Mouse (Mus musculus): Measurements from ENCODE around the gene Clip2. TPM values are rescaled to one million over a fixed set of nuclear protein-coding genes. Genes with fewer than 3 reads are reported as not detected.

Gene Clip2
- polyA plus RNA-seq, 1 experiment from 2014 or later, result 11.4 TPM

- peaks cover 5% of the 10 kb centered on the region; the same call in 1 of the 2 replicates for H3K9me3 ChIP-seq
- no peak overlapping the region for H3K27ac ChIP-seq (replicated peaks)
- no peak overlapping the region for H3K4me3 ChIP-seq
- peaks cover 12% of the 10 kb centered on the region for H3K4me1 ChIP-seq
- H3K27me3 ChIP-seq, result no peaks in the 10 kb centered on the region
- ATAC-seq (ENCODE audit: low FRiP score, low read depth), result peak; percentile 19; the same call in 1 of the 2 replicates
- H3K9ac ChIP-seq (replicated peaks), result no peak overlapping the region
- peaks cover 62% of the 10 kb centered on the region for H3K36me3 ChIP-seq
- WGBS, result 85% methylated on average over 10 of the region's 10 CpGs
- H3K4me2 ChIP-seq (replicated peaks), result no peak overlapping the region
Measured at GRCm38 (mm10) chr5:134445895-134446294, 106.3 kb downstream of the Clip2 start.

DNA sequence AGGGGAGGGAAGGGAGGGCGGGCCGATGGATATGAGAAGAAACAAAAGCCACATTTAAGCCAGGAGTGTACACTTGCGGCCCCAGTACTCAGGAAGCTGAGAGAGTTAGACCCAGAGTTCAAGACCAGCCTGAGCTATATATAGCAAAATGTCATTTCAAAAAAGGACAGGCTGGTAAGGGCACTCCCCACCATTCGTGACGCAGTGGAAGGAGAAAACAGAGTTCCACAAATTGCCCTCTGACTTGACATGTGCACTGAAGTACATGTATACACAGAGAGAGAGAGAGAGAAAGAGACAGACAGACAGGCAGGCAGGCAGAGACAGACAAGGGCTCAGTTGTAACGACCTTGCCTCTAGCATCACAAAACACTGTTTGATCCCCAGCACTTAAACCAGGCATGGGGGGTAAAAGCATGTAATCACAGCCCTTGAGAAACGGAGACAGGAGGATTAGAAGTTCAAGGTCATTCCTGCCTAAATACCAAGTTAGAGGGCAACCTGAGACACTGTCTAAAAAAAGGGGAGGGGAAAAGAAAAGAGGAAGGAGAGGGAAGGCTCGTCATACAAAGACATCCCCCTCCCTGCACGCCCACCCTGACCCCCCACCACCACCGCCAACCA lies 106.9 kb downstream of the Clip2 start:
- no peak overlapping the region for H3K9ac ChIP-seq (replicated peaks)
- WGBS, result 74% methylated on average over 10 of the region's 10 CpGs
- H3K27me3 ChIP-seq, result no peaks in the 10 kb centered on the region
- no peak overlapping the region for H3K4me3 ChIP-seq
- no peak for ATAC-seq (ENCODE audit: low FRiP score, low read depth)
- no peak overlapping the region for H3K4me2 ChIP-seq (replicated peaks)
- H3K9me3 ChIP-seq, result peaks cover 8% of the 10 kb centered on the region; the same call in 1 of the 2 replicates
- peaks cover 12% of the 10 kb centered on the region for H3K4me1 ChIP-seq
- no peak overlapping the region for H3K27ac ChIP-seq (replicated peaks)
- H3K36me3 ChIP-seq, result peaks cover 63% of the 10 kb centered on the region

GRCm38 (mm10) chr5:134444473-134444872 lies 107.8 kb downstream of the Clip2 start:
- WGBS, result 95% methylated on average over 7 of the region's 7 CpGs
- Histone ChIP-seq H3K9ac (replicated peaks) (no peak overlapping the region), H3K27ac (replicated peaks) (no peak overlapping the region), H3K36me3 (peaks cover 68% of the 10 kb centered on the region), H3K27me3 (no peaks in the 10 kb centered on the region), H3K4me3 (no peak overlapping the region), H3K4me1 (peaks cover 12% of the 10 kb centered on the region), H3K9me3 (peaks cover 8% of the 10 kb centered on the region; the same call in 1 of the 2 replicates), H3K4me2 (replicated peaks) (no peak overlapping the region)
- no peak for ATAC-seq (ENCODE audit: low FRiP score, low read depth)

- H3K9ac ChIP-seq (replicated peaks), result no peak overlapping the region
- peaks cover 59% of the 10 kb centered on the region for H3K36me3 ChIP-seq
- no peak overlapping the region for H3K27ac ChIP-seq (replicated peaks)
- no peak overlapping the region for H3K4me3 ChIP-seq
- H3K4me2 ChIP-seq (replicated peaks), result no peak overlapping the region
- H3K9me3 ChIP-seq, result peaks cover 8% of the 10 kb centered on the region; the same call in 1 of the 2 replicates
- no peaks in the 10 kb centered on the region for H3K27me3 ChIP-seq
- 94% methylated on average over 3 of the region's 3 CpGs for WGBS
- ATAC-seq (ENCODE audit: low FRiP score, low read depth), result no peak
- peaks cover 21% of the 10 kb centered on the region for H3K4me1 ChIP-seq
Measured at GRCm38 (mm10) chr5:134442066-134442465, 110.2 kb downstream of the Clip2 start.

DNA sequence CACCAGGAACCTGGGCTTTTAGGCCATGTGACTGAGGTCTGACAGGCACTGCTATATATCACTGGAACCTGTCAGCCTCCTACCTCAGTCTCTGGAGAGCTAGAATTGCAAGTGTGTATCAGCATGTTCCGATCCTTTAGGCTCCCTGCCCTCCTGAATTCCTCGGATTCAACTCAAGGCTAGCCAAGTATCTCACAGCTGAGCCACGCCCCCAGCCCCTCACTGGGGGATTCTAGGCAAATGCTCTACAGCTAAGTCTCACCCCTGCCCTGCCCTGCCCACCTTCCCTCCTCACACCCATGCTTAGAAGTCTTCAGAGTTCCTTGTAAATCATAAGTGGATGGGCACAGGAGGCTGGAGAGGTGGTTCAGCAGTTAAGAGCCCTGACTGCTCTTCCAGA lies 111.1 kb downstream of the Clip2 start:
- Histone ChIP-seq H3K27ac (replicated peaks) (no peak overlapping the region), H3K4me1 (peaks cover 27% of the 10 kb centered on the region), H3K9me3 (peaks cover 8% of the 10 kb centered on the region; the same call in 1 of the 2 replicates), H3K9ac (replicated peaks) (no peak overlapping the region), H3K27me3 (no peaks in the 10 kb centered on the region), H3K36me3 (peaks cover 56% of the 10 kb centered on the region), H3K4me3 (no peak overlapping the region), H3K4me2 (replicated peaks) (no peak overlapping the region)
- WGBS, result 91% methylated on average over 3 of the region's 3 CpGs
- no peak for ATAC-seq (ENCODE audit: low FRiP score, low read depth)

DNA sequence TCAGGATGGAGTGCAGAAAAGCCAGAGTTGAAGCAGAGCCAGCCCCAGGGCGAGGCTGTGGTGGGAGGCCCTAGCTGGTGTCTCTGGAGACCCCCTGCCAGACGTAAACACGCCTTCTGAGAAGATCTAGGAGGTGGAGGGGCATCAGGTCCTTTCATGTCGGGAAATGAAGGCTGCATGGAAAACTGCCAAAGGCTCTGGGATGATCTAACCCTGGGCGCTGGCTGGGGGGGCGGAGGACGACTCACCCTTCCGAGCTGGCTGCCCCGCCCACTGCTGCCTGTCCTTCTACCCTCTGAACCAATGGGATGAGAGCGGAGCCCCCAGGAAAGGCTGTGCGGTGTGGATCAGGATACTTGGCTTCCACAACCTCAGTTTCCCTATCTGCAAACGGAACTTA lies 112.1 kb downstream of the Clip2 start:
- no peak overlapping the region for H3K27ac ChIP-seq (replicated peaks)
- WGBS, result 90% methylated on average over 12 of the region's 12 CpGs
- H3K9ac ChIP-seq (replicated peaks), result no peak overlapping the region
- H3K27me3 ChIP-seq, result no peaks in the 10 kb centered on the region
- H3K4me1 ChIP-seq, result peaks cover 24% of the 10 kb centered on the region; the same call in 1 of the 2 replicates
- H3K4me2 ChIP-seq (replicated peaks), result no peak overlapping the region
- H3K36me3 ChIP-seq, result peaks cover 56% of the 10 kb centered on the region
- no peak overlapping the region for H3K4me3 ChIP-seq
- no peak for ATAC-seq (ENCODE audit: low FRiP score, low read depth)
- H3K9me3 ChIP-seq, result peaks cover 8% of the 10 kb centered on the region; the same call in 1 of the 2 replicates

GRCm38 (mm10) chr5:134439481-134439880 lies 112.8 kb downstream of the Clip2 start:
- H3K27me3 ChIP-seq, result no peaks in the 10 kb centered on the region
- peaks cover 52% of the 10 kb centered on the region for H3K36me3 ChIP-seq
- peaks cover 8% of the 10 kb centered on the region; the same call in 1 of the 2 replicates for H3K9me3 ChIP-seq
- H3K9ac ChIP-seq (replicated peaks), result no peak overlapping the region
- H3K4me1 ChIP-seq, result peaks cover 24% of the 10 kb centered on the region; the same call in 1 of the 2 replicates
- H3K4me2 ChIP-seq (replicated peaks), result no peak overlapping the region
- no peak overlapping the region for H3K27ac ChIP-seq (replicated peaks)
- H3K4me3 ChIP-seq, result no peak overlapping the region
- no peak for ATAC-seq (ENCODE audit: low FRiP score, low read depth)
- 97% methylated on average over 7 of the region's 7 CpGs for WGBS

Small RNA genes within 50 kb of the gene (microRNA-seq; reads per million reads assigned to microRNA genes)
- gene Gm26340, result not detected
- gene Mir7228, result not detected

Other genes with a start within 250 kb of the Clip2 start
- 220 and 243 TPM in 2 replicates for gene Gtf2i, start 237.7 kb downstream of the Clip2 start, polyA plus RNA-seq (2016; fragmentation: Nextera tagmentation; extraction: Ambion mirVana)
- gene Gtf2ird1, start 95.7 kb downstream of the Clip2 start, polyA plus RNA-seq (2016; fragmentation: Nextera tagmentation; extraction: Ambion mirVana), result 120 and 122 TPM in 2 replicates
- 0.13 and 0.29 TPM in 2 replicates for gene Syna, start 7.7 kb upstream of the Clip2 start, polyA plus RNA-seq (2016; fragmentation: Nextera tagmentation; extraction: Ambion mirVana)
- 264 and 268 TPM in 2 replicates for gene Rfc2, start 28.9 kb upstream of the Clip2 start, polyA plus RNA-seq (2016; fragmentation: Nextera tagmentation; extraction: Ambion mirVana)
- gene Lat2, start 62.6 kb upstream of the Clip2 start, polyA plus RNA-seq (2016; fragmentation: Nextera tagmentation; extraction: Ambion mirVana), result 3.4 and 3.6 TPM in 2 replicates
- gene Eif4h, start 87.1 kb upstream of the Clip2 start, polyA plus RNA-seq (2016; fragmentation: Nextera tagmentation; extraction: Ambion mirVana), result 441 and 455 TPM in 2 replicates
- 16.7 and 17.7 TPM in 2 replicates for gene Limk1, start 136.2 kb upstream of the Clip2 start, polyA plus RNA-seq (2016; fragmentation: Nextera tagmentation; extraction: Ambion mirVana)
- gene Eln, start 194.9 kb upstream of the Clip2 start, polyA plus RNA-seq (2016; fragmentation: Nextera tagmentation; extraction: Ambion mirVana), result 3.8 and 4.0 TPM in 2 replicates

Measured in midbrain, embryonic 12.5 days (tissue).